Mouse (Mus musculus) neural tube, embryonic 12.5 days (tissue): ENCODE measurements around the gene Lipm. TPM values are rescaled to one million over a fixed set of nuclear protein-coding genes. Genes with fewer than 3 reads are reported as not detected.

Experiments used
- ATAC-seq: fragments of 200-750 bp; cut with Nextera tagmentation; 2 replicates; pipeline ENCODE4 v1.8.0; 2017; ENCODE audit warnings: low read depth, mild to moderate bottlenecking, moderate TSS enrichment, moderate library complexity; ENCODE audit not compliant: low FRiP score
- H3K27ac ChIP-seq: fragments of 300-500 bp; sonication (generic); 2 replicates; pipeline ENCODE4 v1.5.1; 2016
- H3K27me3 ChIP-seq: fragments of 300-500 bp; sonication (generic); replicated peaks from 2 replicates; pipeline ENCODE4 v1.6.1; 2016; ENCODE audit warnings: mild to moderate bottlenecking
- H3K36me3 ChIP-seq: fragments of 300-500 bp; sonication (generic); 2 replicates; pipeline ENCODE4 v1.6.1; 2016; ENCODE audit warnings: mild to moderate bottlenecking
- H3K4me1 ChIP-seq: fragments of 300-500 bp; sonication (generic); 2 replicates; pipeline ENCODE4 v1.6.1; 2016
- H3K4me2 ChIP-seq: fragments of 300-500 bp; sonication (generic); replicated peaks from 2 replicates; pipeline ENCODE4 v1.6.1; 2016; ENCODE audit warnings: mild to moderate bottlenecking
- H3K4me3 ChIP-seq: fragments of 300-500 bp; sonication (generic); 2 replicates; pipeline ENCODE4 v1.5.1; 2016
- H3K9ac ChIP-seq: fragments of 300-500 bp; sonication (generic); 2 replicates; pipeline ENCODE4 v1.6.1; 2016; ENCODE audit warnings: mild to moderate bottlenecking
- H3K9me3 ChIP-seq: fragments of 300-500 bp; sonication (generic); 2 replicates; pipeline ENCODE4 v1.6.1; 2016; ENCODE audit warnings: mild to moderate bottlenecking
- WGBS: fragments of 180-500 bp; shearing (Covaris S2); methylation state at CpG from one replicate; pipeline ENCODE4 v1.1.7; 2016; 5-methylcytosine and 5-hydroxymethylcytosine counted together
- polyA plus RNA-seq: library from polyadenylated mRNA; unstranded; fragments of >200 nt; fragmentation: Nextera tagmentation; extraction: Ambion mirVana; gene quantifications from 2 replicates; pipeline ENCODE4 v1.2.1, GENCODE M21; 2016

The Lipm gene
- polyA plus RNA-seq, 1 experiment from 2014 or later = not detected

DNA sequence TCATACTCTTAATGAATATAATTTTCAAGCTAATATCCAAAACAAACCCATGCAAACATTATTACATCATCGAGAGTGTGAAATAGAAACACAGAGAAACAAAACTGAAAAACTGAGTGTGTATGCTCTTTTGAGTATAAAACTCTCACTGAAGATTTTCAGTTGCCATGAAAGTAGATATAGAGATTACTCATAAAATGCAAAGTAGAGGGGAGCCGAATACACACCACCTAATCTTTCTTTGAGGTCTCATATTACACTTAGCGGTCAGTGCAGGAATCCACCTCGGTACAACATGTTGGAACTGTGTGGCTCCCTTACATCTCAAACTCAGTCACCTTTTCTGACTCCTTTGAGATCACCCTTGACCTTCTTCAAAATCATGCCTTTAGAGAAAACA is 18.9 kb downstream of the Lipm start:
- no peak overlapping the region for H3K4me2 ChIP-seq
- ATAC-seq = no peak
- 86% methylated on average over 4 of the region's 4 CpGs for WGBS
- H3K4me3 ChIP-seq = no peak overlapping the region
- no peaks in the 10 kb centered on the region for H3K36me3 ChIP-seq
- no peaks in the 10 kb centered on the region for H3K9me3 ChIP-seq
- no peak overlapping the region for H3K27ac ChIP-seq
- no peaks in the 10 kb centered on the region for H3K27me3 ChIP-seq
- no peaks in the 10 kb centered on the region for H3K4me1 ChIP-seq
- no peak overlapping the region for H3K9ac ChIP-seq

DNA sequence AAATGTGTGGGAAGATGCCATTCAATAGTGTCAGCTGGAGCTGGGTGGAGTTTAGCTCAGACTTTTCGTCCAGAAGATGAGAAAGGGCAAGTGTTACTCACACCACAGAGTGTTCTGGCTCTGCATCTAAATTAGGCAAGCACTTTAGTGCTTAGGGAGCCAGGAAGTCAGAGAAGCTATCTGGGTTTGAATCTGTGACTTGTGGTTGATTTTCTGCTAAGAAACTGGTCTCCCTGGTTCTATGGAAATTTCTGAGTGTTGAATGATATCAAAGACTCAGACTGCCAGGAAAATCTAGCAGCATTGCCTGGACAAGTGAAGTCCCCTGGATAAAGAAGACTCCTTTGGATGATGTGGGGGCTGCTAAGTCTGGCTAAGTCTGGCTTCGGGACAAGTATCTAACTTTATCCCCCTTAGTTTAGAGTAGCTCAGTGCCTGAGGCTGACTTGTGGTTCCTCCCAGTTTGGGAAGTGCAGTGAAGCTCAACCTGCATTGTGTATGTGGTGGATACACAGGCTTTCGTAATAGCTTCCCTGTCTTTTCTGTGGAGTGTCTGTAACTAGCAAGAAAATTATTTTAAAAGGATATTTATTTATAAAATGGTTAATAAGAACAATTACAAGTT is 19.5 kb downstream of the Lipm start:
- no peak overlapping the region for H3K27ac ChIP-seq
- H3K9me3 ChIP-seq = no peaks in the 10 kb centered on the region
- 77% methylated on average over 3 of the region's 3 CpGs for WGBS
- no peak overlapping the region for H3K4me3 ChIP-seq
- H3K4me1 ChIP-seq = no peaks in the 10 kb centered on the region
- no peak for ATAC-seq
- no peaks in the 10 kb centered on the region for H3K27me3 ChIP-seq
- H3K36me3 ChIP-seq = no peaks in the 10 kb centered on the region
- no peak overlapping the region for H3K4me2 ChIP-seq
- H3K9ac ChIP-seq = no peak overlapping the region

DNA sequence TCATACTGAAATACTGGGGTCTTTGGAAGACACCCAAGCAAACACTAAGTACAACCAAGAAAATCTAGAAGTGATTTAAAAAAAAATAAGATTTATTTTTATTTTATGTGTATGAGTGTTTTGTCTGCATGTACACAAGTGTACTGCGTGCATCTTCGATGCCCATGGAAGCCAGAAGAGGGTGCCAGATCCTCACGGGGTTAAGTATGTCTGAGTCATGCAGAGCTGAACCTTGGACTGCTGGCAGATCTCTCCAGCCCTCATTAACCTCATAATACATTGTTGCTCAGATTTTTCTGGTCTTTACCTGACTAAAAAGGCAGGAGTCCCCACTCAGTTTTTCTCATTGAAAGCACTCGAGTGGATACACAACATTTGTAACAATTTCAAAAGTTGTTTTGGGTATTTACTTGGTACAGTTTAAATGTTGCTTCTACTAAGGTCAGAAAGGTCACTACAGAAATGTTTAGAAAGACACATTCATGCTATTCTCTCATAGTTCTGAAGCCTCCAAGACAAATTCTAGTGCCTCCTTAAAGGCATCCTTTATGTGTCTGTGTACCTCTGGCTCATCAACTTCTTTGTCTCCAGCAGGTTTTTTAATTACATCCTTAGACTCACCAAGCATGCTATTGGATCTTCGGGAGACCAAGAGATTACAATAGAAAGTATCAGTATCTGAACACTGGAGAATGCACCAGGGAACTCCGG is 38.1 kb downstream of the Lipm start:
- no peaks in the 10 kb centered on the region for H3K36me3 ChIP-seq
- 88% methylated on average over 6 of the region's 6 CpGs for WGBS
- H3K4me2 ChIP-seq = no peak overlapping the region
- no peak overlapping the region for H3K4me3 ChIP-seq
- no peak for ATAC-seq
- H3K27ac ChIP-seq = no peak overlapping the region
- no peaks in the 10 kb centered on the region for H3K9me3 ChIP-seq
- H3K27me3 ChIP-seq = no peaks in the 10 kb centered on the region
- no peak overlapping the region for H3K9ac ChIP-seq
- no peaks in the 10 kb centered on the region for H3K4me1 ChIP-seq

DNA sequence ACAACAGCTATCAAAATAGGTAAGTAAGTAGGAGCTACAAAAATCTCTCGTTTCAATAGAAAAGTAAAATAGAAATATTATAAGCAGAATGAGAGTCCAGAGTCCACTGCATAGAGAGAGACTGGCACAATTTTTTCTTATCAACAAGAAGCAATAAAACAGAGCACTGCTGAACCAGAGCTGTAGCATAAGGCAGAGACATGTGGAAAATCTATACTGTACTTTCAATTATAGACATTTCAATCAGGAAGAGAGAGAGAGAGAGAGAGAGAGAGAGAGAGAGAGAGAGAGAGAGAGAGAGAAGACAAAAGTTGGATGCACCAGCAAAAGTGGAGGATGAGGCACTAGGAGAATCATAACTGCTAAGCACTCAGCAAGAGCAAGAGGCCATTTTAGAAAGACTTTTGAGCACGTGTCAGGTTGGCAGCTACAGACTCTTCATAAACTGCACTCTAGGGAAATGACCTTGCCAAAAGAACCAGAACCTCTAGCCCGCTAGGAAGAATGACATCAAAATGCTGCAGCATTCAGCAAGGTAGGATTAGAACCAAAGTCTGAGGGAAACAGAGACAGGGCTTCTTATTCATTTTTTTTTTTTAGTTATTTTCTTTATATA is 38.8 kb downstream of the Lipm start:
- Histone ChIP-seq H3K9me3 (no peaks in the 10 kb centered on the region), H3K27me3 (no peaks in the 10 kb centered on the region), H3K4me2 (no peak overlapping the region), H3K36me3 (no peaks in the 10 kb centered on the region), H3K4me3 (no peak overlapping the region), H3K9ac (no peak overlapping the region), H3K27ac (no peak overlapping the region), H3K4me1 (no peaks in the 10 kb centered on the region)
- WGBS = 83% methylated on average over 3 of the region's 3 CpGs
- ATAC-seq = no peak

DNA sequence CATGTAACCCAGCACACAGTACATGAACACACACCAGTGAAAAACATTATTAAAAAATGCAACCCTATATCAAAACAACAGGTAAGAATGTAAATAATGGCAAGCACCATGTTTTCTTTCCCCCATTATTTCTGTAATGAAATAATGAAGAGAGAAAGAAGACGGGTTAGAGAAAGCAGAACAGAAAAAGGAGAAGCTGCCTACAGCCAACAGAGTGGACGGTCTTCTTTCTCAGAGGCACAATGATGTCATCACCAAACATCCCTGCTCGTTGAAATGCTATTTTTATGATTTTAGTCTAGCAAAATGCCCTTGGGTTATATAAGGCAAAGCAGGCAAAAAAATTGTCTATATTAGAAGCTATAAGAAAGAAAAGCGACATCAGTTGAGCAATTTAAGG is 47.7 kb downstream of the Lipm start:
- no peak for ATAC-seq
- H3K9ac ChIP-seq = no peak overlapping the region
- no peaks in the 10 kb centered on the region for H3K9me3 ChIP-seq
- no peak overlapping the region for H3K4me3 ChIP-seq
- H3K27ac ChIP-seq = no peak overlapping the region
- no peaks in the 10 kb centered on the region for H3K27me3 ChIP-seq
- WGBS = 86% methylated on average over 4 of the region's 4 CpGs
- no peak overlapping the region for H3K4me2 ChIP-seq
- no peaks in the 10 kb centered on the region for H3K36me3 ChIP-seq
- no peaks in the 10 kb centered on the region for H3K4me1 ChIP-seq

DNA sequence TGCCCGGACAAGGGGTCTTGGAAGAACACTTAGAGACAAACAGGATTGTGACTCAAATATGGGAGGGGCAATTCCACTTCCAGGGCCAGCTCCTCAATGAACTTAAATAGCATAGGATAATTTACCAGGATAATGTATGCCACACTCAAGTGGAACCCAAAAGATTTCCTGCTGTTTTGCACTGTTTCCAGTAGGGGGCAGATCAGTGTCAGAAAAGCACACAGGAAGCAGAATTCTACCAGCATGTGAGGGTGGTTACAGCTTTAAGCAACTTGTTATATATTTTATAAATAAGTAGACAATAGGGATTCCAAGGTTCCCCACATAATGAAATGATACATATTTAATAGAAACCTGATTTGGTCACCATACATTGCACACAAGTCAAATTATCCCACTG is 51.2 kb downstream of the Lipm start:
- Histone ChIP-seq H3K36me3 (no peaks in the 10 kb centered on the region), H3K9ac (no peak overlapping the region), H3K4me3 (no peak overlapping the region), H3K4me1 (no peaks in the 10 kb centered on the region), H3K9me3 (no peaks in the 10 kb centered on the region), H3K27ac (no peak overlapping the region), H3K4me2 (no peak overlapping the region), H3K27me3 (no peaks in the 10 kb centered on the region)
- WGBS = 81% methylated on average over 1 of the region's 1 CpGs
- ATAC-seq = no peak

DNA sequence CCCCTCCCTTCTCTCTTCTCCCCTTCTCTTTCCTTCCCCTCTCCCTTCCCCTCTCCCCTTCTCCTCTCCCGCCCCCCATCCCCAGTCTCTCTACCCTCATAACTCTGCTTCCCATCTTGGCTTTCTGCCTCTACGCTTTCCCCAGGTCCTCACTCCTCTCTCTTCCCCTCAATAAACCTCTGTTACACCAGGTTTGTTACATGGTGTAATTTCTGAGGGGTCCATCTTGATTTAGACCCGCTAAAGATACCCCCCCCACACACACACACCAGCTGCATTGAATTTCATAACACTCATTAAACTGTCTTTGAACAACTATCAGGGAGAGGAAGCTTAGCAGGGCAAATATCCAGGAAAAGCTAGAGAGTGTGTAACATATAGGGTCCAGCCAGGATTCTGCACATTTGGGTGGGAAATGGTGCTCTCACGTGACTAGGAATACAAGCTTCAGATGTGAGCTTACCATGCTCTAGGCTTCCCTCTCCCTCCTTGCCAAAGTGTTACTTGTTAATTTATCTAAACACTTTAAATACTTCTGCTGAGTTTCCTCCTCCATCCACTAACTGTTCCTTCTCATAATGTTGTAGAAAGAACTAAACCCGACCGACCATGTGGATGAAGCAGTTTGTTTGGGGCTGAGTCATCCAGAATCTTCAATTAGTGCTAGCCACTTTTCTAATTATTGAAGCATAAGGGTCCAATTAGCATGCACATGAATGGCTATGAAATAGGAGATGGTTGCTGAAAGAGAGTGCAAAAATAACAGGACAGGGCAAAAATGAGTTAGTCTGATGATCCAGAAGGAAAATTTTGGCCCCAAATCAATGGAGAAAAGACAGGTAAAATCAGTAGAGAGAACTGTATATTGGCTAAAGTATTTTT is 52.8 kb downstream of the Lipm start:
- Histone ChIP-seq H3K9me3 (no peaks in the 10 kb centered on the region), H3K4me1 (no peaks in the 10 kb centered on the region), H3K4me3 (no peak overlapping the region), H3K27ac (no peak overlapping the region), H3K36me3 (no peaks in the 10 kb centered on the region), H3K4me2 (no peak overlapping the region), H3K9ac (no peak overlapping the region), H3K27me3 (no peaks in the 10 kb centered on the region)
- 90% methylated on average over 6 of the region's 6 CpGs for WGBS
- ATAC-seq = no peak

DNA sequence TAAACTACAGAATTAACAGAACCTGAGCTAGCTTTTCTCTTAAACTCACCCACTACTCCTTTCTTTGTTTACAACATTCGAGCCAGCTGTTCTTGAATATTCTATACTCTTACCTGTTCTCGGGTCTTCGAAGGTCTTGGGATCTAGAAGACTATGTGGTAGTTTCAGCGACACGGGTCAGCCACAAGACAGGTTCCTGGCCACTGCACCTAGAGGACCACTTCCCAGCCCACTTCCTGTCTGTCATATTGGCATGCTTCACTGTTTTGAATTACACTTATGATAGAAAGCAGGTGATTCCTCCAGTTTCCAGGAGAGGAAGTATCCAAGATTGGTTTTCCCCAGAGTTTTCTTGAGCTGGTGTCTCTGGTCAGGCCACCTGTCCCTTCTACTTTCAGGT is 62.0 kb downstream of the Lipm start:
- H3K36me3 ChIP-seq = no peaks in the 10 kb centered on the region
- no peak overlapping the region for H3K27ac ChIP-seq
- H3K4me2 ChIP-seq = no peak overlapping the region
- WGBS = 92% methylated on average over 5 of the region's 5 CpGs
- H3K9me3 ChIP-seq = no peaks in the 10 kb centered on the region
- H3K27me3 ChIP-seq = no peaks in the 10 kb centered on the region
- no peak overlapping the region for H3K4me3 ChIP-seq
- H3K4me1 ChIP-seq = no peaks in the 10 kb centered on the region
- no peak overlapping the region for H3K9ac ChIP-seq
- ATAC-seq = no peak

DNA sequence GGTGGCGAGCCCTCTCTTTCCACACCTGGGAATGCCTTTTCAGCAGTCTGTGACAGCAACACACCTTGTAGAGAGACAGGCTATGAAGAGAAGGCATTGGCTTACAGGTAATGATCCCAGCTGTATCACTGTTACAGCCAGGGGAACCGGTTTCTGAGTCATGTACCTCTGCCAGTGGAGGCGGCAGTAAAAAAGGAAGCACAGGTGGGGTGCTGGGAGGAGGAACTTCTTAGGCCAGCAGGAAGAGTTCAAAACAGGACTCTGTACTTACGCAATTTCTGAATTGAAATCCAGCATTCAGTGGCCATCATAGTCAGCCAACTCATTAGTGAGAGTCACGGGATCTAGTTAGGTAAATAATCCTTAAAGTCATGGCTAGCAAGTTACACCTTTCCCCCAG is 65.2 kb downstream of the Lipm start, which contains the start of gene Ankrd22:
TSS of gene Ankrd22 (minus strand) at position 163 of the 400 bp plus-strand sequence.
- H3K4me3 ChIP-seq = no peak within 1 kb of the TSS
- H3K27ac ChIP-seq = no peak within 1 kb of the TSS
- 81% methylated on average over 5 of the region's 5 CpGs for whole genome bisulfite sequencing
- H3K4me1 ChIP-seq = no peaks in the 10 kb centered on the region
- ATAC-seq = no peak
- H3K4me2 ChIP-seq = no peak within 1 kb of the TSS
- no peak within 1 kb of the TSS for H3K9ac ChIP-seq
- H3K27me3 ChIP-seq = no peaks in the 10 kb centered on the region
- no peaks in the 10 kb centered on the region for H3K36me3 ChIP-seq
- H3K9me3 ChIP-seq = no peaks in the 10 kb centered on the region

DNA sequence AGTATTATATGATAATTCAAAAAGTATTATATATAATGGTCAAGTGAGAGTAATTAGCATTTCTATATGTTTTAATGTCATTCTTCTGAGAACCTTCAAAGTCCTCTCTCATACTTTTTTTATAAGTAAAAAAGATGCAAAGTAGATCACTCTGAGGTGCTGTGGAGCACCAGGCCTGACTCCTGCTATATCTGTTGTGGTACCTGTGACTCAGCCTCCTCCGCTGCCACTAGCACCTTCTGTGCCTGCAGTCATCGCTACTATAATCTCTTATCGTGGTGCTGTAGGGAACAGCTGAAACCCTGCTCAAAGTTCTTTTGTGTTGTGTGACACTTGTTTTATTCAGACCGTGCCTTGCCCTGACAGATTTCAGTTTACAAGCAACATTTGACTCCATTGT is 65.7 kb downstream of the Lipm start:
- Histone ChIP-seq H3K27me3 (no peaks in the 10 kb centered on the region), H3K9me3 (no peaks in the 10 kb centered on the region), H3K4me3 (no peak overlapping the region), H3K9ac (no peak overlapping the region), H3K36me3 (no peaks in the 10 kb centered on the region), H3K4me1 (no peaks in the 10 kb centered on the region), H3K27ac (no peak overlapping the region), H3K4me2 (no peak overlapping the region)
- no peak for ATAC-seq
- WGBS = 79% methylated on average over 4 of the region's 4 CpGs

DNA sequence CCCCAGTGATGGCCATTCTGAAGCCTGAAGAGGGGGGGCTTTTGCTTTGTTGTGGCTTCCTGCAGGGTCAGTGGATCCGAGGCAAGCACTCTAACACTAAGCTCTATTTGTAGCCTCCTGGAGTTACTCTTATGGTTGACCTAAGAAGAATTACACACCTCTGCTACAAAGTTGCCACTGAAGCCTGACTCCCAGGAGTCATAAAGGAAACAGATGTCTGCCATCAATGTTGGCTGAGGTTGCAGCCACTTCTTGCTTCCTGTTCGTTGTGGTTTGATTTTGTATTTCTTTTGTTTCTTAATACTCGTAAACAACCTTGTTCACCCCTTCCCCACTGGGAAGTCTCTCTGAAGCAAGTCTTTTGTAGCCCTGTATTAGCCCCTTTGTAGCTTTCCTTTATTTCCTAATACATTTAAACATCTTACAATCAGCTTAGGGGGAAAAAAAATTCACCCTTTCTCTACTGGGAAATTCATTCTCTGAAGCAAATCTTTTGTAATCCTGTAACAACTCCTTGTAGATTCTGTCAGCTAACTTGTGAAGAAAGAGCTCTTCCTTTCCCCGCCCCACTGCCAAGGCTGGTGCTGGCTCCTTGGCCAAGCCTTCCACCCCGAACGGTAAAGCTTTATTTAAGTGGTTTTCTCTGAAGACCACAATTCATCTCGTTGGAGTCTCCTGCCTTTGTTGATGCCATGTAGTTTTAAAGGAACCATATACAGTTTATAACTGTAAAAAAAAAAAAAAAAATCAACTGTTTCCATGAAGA is 67.3 kb downstream of the Lipm start:
- Histone ChIP-seq H3K36me3 (no peaks in the 10 kb centered on the region), H3K9me3 (no peaks in the 10 kb centered on the region), H3K4me3 (no peak overlapping the region), H3K4me2 (no peak overlapping the region), H3K27ac (no peak overlapping the region), H3K9ac (no peak overlapping the region), H3K27me3 (no peaks in the 10 kb centered on the region), H3K4me1 (no peaks in the 10 kb centered on the region)
- WGBS = 41% methylated on average over 7 of the region's 7 CpGs
- no peak for ATAC-seq

DNA sequence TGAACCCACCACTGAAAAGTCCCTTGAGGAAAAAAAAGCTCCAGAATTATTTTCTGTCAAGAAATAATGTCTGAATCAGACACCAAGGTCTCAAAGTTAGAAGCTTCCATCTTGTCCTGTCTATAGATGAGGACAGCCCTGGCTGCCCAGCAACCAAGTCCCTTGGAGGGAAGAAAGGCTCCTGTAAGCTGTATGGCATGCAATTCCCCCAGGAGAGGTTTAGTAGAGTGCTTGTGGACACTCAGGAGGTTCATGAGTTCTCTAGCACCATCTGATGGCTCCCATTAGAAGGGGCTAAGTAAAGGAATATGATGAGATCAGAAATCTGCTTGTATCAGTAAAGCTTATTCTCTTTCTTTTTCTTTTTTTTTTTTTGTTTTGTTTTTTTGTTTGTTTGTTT is 68.4 kb downstream of the Lipm start:
- no peak for ATAC-seq
- Histone ChIP-seq H3K4me2 (no peak overlapping the region), H3K4me3 (no peak overlapping the region), H3K27me3 (no peaks in the 10 kb centered on the region), H3K4me1 (no peaks in the 10 kb centered on the region), H3K9me3 (no peaks in the 10 kb centered on the region), H3K27ac (no peak overlapping the region), H3K36me3 (no peaks in the 10 kb centered on the region), H3K9ac (no peak overlapping the region)
